Mouse (Mus musculus) olfactory bulb, adult 2 months (tissue): Measurements from ENCODE around the gene Gm14443.
"Not testable (repeated sequence)": the region's sequence is repeated elsewhere in the genome, so short reads cannot be mapped to it uniquely, and the experiment has no call there.

Source experiments
- CTCF ChIP-seq: fragments of 200-500 bp; IDR thresholded peaks from 2 replicates; pipeline ENCODE4 v1.5.1; 2012; ENCODE audit warnings: low read depth, mild to moderate bottlenecking, low read length, moderate library complexity; ENCODE audit not compliant: insufficient read depth
- POLR2A ChIP-seq: fragments of 200-500 bp; IDR thresholded peaks from 2 replicates; pipeline ENCODE4 v1.6.1; 2012; ENCODE audit warnings: mild to moderate bottlenecking, low read depth, low read length, moderate library complexity; ENCODE audit not compliant: insufficient read depth

DNA sequence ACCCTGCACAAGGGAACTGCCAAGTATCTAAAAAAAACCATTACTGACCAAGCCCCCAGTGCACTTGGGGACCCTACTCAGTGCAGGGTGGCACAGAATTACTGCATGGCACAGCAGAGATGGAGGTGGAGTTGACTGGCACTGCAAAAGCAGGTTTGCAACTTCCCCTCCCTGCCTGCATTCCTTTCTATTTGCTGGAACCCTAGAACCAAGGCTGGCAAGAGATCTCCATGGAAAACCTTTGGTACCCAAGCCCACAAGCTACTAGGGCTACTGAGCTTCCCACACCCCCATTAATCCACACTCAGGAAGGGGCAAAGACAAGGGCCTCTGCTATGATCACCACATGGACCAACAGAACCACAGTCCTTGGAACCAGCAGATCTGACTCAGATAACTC is 35.0 kb downstream of the Gm14443 start:
- not testable (repeated sequence) for TF ChIP-seq CTCF, POLR2A
